12 mouse cellular contexts compared by ENCODE assay signal in genomic region chr9:67813171-67813570, GRCm38 (mm10). TPM values are rescaled to one million over a fixed set of nuclear protein-coding genes. Genes with fewer than 3 reads are reported as not detected.
DNase-seq lines count a peak whose midpoint lies in the region; ATAC-seq and TF ChIP-seq lines count a peak whose summit lies in the region.
"Had no signal": no experiment of that assay in that cellular context is flagged by ENCODE, and none has a peak within 500 bp of the region (broad histone marks: within the 10 kb centered on the region; RNA-seq: fewer than 3 reads in every experiment).

No protein-coding gene starts in this region.

- H3K4me3 ChIP-seq in kidney, postnatal 0 days (replicated peaks; ENCODE audit: low read depth, low read length): no peak overlapping the region
- H3K4me3 ChIP-seq in embryonic facial prominence, embryonic 11.5 days (ENCODE audit: low read depth, low read length): no peak overlapping the region
- no peak overlapping the region for H3K4me3 ChIP-seq in limb, embryonic 13.5 days
- H3K4me3 ChIP-seq: forebrain, embryonic 13.5 days; liver, embryonic 15.5 days had no signal

- no peaks in the 10 kb centered on the region for H3K36me3 ChIP-seq in kidney, postnatal 0 days (ENCODE audit: insufficient read depth, low read length)
- H3K36me3 ChIP-seq in embryonic facial prominence, embryonic 11.5 days (replicated peaks; ENCODE audit: control insufficient read depth, insufficient read depth, low read depth, low read length): no peaks in the 10 kb centered on the region
- no peaks in the 10 kb centered on the region for H3K36me3 ChIP-seq in limb, embryonic 13.5 days
- H3K36me3 ChIP-seq: liver, embryonic 15.5 days had no signal

- peak; percentile 44 for DNase-seq in kidney, postnatal 0 days (ENCODE audit: low spot score)
- no peak for DNase-seq in kidney, adult 9 months
- peak; percentile 29 for DNase-seq in embryonic facial prominence, embryonic 11.5 days (ENCODE audit: low spot score)
- peak; percentile 25 for DNase-seq in gastrocnemius, postnatal 10 days
- no peak for DNase-seq in thymus, postnatal 0 days (ENCODE audit: low spot score)
- DNase-seq in retina, postnatal 1 day: no peak

- no peaks in the 10 kb centered on the region for H3K9me3 ChIP-seq in kidney, postnatal 0 days (replicated peaks; ENCODE audit: low read length)
- H3K9me3 ChIP-seq in embryonic facial prominence, embryonic 11.5 days (replicated peaks; ENCODE audit: control insufficient read depth, low read length): no peaks in the 10 kb centered on the region
- H3K9me3 ChIP-seq in limb, embryonic 13.5 days: no peaks in the 10 kb centered on the region
- H3K9me3 ChIP-seq: forebrain, embryonic 13.5 days; liver, embryonic 15.5 days had no signal

- no peak overlapping the region for H3K9ac ChIP-seq in kidney, postnatal 0 days (ENCODE audit: low read depth, low read length)
- H3K9ac ChIP-seq in embryonic facial prominence, embryonic 11.5 days (replicated peaks; ENCODE audit: low read length): no peak overlapping the region
- H3K9ac ChIP-seq in limb, embryonic 13.5 days: no peak overlapping the region
- H3K9ac ChIP-seq: forebrain, embryonic 13.5 days; liver, embryonic 15.5 days had no signal

- no peak for ATAC-seq in kidney, postnatal 0 days (replicated peaks; ENCODE audit: low FRiP score, low read depth)
- ATAC-seq in embryonic facial prominence, embryonic 11.5 days (replicated peaks; ENCODE audit: insufficient number of reproducible peaks, low FRiP score, low TSS enrichment, low read depth): no peak
- ATAC-seq in limb, embryonic 13.5 days (ENCODE audit: low FRiP score, low read depth): no peak
- ATAC-seq: forebrain, embryonic 13.5 days; midbrain, embryonic 16.5 days had no signal

- H3K4me2 ChIP-seq in kidney, postnatal 0 days (ENCODE audit: low read length): no peak overlapping the region
- H3K4me2 ChIP-seq in embryonic facial prominence, embryonic 11.5 days (ENCODE audit: low read depth, low read length): no peak overlapping the region
- no peak overlapping the region for H3K4me2 ChIP-seq in limb, embryonic 13.5 days (replicated peaks)
- H3K4me2 ChIP-seq: forebrain, embryonic 13.5 days; liver, embryonic 15.5 days had no signal

- H3K27me3 ChIP-seq in kidney, postnatal 0 days (ENCODE audit: insufficient read depth, low read length): no peaks in the 10 kb centered on the region
- no peaks in the 10 kb centered on the region for H3K27me3 ChIP-seq in embryonic facial prominence, embryonic 11.5 days (ENCODE audit: control insufficient read depth, insufficient read depth, low read length)
- H3K27me3 ChIP-seq in limb, embryonic 13.5 days: no peaks in the 10 kb centered on the region
- H3K27me3 ChIP-seq: CH12.LX; forebrain, embryonic 13.5 days; liver, embryonic 15.5 days had no signal

- no peaks in the 10 kb centered on the region for H3K4me1 ChIP-seq in kidney, postnatal 0 days (replicated peaks; ENCODE audit: insufficient read depth, low read length)
- H3K4me1 ChIP-seq in embryonic facial prominence, embryonic 11.5 days (ENCODE audit: control insufficient read depth, insufficient read depth, low read length): no peaks in the 10 kb centered on the region
- H3K4me1 ChIP-seq in limb, embryonic 13.5 days: peaks cover 32% of the 10 kb centered on the region

- 39% methylated on average over 4 of the region's 4 CpGs for WGBS in kidney, postnatal 0 days
- 65% methylated on average over 4 of the region's 4 CpGs for WGBS in embryonic facial prominence, embryonic 11.5 days
- 48% methylated on average over 4 of the region's 4 CpGs for WGBS in limb, embryonic 13.5 days

- TF ChIP-seq CTCF in kidney, postnatal 0 days (IDR thresholded peaks at IDR 0.05; ENCODE audit: low read depth): no peak

- H3K27ac ChIP-seq in kidney, postnatal 0 days: peak overlapping the region; percentile 31; the same call in 1 of the 2 replicates
- H3K27ac ChIP-seq in embryonic facial prominence, embryonic 11.5 days (replicated peaks; ENCODE audit: low read depth, low read length): peak overlapping the region; percentile 31
- peak overlapping the region; percentile 77 for H3K27ac ChIP-seq in limb, embryonic 13.5 days
- H3K27ac ChIP-seq: forebrain, embryonic 13.5 days; liver, embryonic 15.5 days had no signal

RNA-seq across cellular contexts. Expression of gene C2cd4a, which starts 19.0 kb away (rescaled TPM):
- 0.32 and 0.61 TPM in 2 replicates for polyA plus RNA-seq in kidney, postnatal 0 days (2015; fragmentation: Nextera tagmentation; extraction: Ambion mirVana)
- not detected in 2 replicates for polyA plus RNA-seq in embryonic facial prominence, embryonic 11.5 days (2014; fragmentation: Nextera tagmentation; extraction: Ambion mirVana)
- under 1 TPM; 0.16 to 0.18 TPM for total RNA-seq in gastrocnemius, postnatal 10 days (2021)
- polyA plus RNA-seq in limb, embryonic 13.5 days (2015; fragmentation: Nextera tagmentation; extraction: Ambion mirVana): 0.33 and 0.40 TPM in 2 replicates
- polyA plus RNA-seq in thymus, postnatal 0 days (2015; fragmentation: Nextera tagmentation; extraction: Ambion mirVana): 0.09 TPM in 1 of 2 replicates, not detected in the other
- total RNA-seq: adrenal gland, postnatal 36 days had no signal
- polyA plus RNA-seq: forebrain, embryonic 13.5 days had no signal

RNA-seq across cellular contexts. Expression of gene Vps13c, which starts 27.0 kb away (rescaled TPM):
- polyA plus RNA-seq in kidney, postnatal 0 days (2015; fragmentation: Nextera tagmentation; extraction: Ambion mirVana): 3.6 and 3.7 TPM in 2 replicates
- polyA plus RNA-seq in embryonic facial prominence, embryonic 11.5 days (2014; fragmentation: Nextera tagmentation; extraction: Ambion mirVana): 4.9 and 5.2 TPM in 2 replicates
- 10 to 100 TPM; 26.0 to 26.5 TPM for total RNA-seq in gastrocnemius, postnatal 10 days (2021)
- polyA plus RNA-seq in limb, embryonic 13.5 days (2015; fragmentation: Nextera tagmentation; extraction: Ambion mirVana): 4.4 and 4.6 TPM in 2 replicates
- 8.0 and 9.9 TPM in 2 replicates for polyA plus RNA-seq in thymus, postnatal 0 days (2015; fragmentation: Nextera tagmentation; extraction: Ambion mirVana)

RNA-seq across cellular contexts. Expression of gene C2cd4b, which starts 53.9 kb away (rescaled TPM):
- polyA plus RNA-seq in kidney, postnatal 0 days (2015; fragmentation: Nextera tagmentation; extraction: Ambion mirVana): 0.32 and 0.54 TPM in 2 replicates
- polyA plus RNA-seq in embryonic facial prominence, embryonic 11.5 days (2014; fragmentation: Nextera tagmentation; extraction: Ambion mirVana): not detected in 2 replicates
- total RNA-seq in gastrocnemius, postnatal 10 days (2021): under 1 TPM in 1 of 2 experiments, not detected in 1; 0.38 TPM
- 0.15 and 0.48 TPM in 2 replicates for polyA plus RNA-seq in limb, embryonic 13.5 days (2015; fragmentation: Nextera tagmentation; extraction: Ambion mirVana)
- polyA plus RNA-seq in thymus, postnatal 0 days (2015; fragmentation: Nextera tagmentation; extraction: Ambion mirVana): 0.09 and 0.47 TPM in 2 replicates
- total RNA-seq: CH12.LX had no signal
- polyA plus RNA-seq: liver, embryonic 15.5 days had no signal

Comparison
In these comparisons a context has a peak if more than half of its experiments do, and no peak if none do; other contexts are left out.
1. DNase-seq: peak in kidney, postnatal 0 days (single experiment), embryonic facial prominence, embryonic 11.5 days (single experiment) and gastrocnemius, postnatal 10 days (single experiment); none in kidney, adult 9 months (single experiment), thymus, postnatal 0 days (single experiment) and retina, postnatal 1 day (single experiment).
2. Peak in every context shown above with its lines, with median percentiles within 50 percentile points of each other: H3K27ac ChIP-seq.